Mouse (Mus musculus) embryonic fibroblast, embryonic 13.5 days (primary cell): ENCODE measurements around the gene Stk4.

ENCODE experiments used
- CTCF ChIP-seq: IDR thresholded peaks from 2 replicates; pipeline ENCODE4 v1.5.1; 2011; ENCODE audit warnings: mild to moderate bottlenecking, control low read depth, low read length, moderate library complexity, borderline replicate concordance; ENCODE audit not compliant: insufficient read depth
- POLR2A ChIP-seq: IDR thresholded peaks from 2 replicates; pipeline ENCODE4 v1.6.1; 2011; ENCODE audit warnings: low read depth, mild to moderate bottlenecking, control low read depth, low read length, moderate library complexity

DNA sequence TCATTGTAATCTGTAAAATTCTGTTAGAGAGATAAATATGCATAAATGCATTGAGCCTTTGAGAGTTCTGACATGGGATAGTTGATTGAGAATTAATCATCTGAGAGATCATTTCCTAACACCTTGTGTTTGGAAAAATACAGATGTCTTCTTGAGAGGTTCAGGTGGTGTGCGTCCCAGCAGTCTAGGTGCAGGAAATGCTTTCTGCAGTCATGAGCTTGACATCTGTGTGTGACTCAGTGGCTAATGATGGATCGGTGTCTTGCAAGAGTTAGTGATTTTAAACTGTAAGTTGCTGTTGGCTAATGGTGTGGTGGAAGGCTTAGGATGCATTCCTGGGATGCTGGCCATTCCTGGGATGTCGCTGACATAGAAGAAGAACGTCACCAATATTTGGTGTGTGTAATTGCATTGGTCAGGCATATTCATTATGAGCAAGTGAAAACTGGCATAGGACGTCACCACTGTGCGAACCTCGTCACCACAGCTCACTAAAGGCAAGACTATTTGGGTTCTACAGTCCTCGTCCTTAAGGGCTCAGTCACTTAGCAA is 6.8 kb downstream of the Stk4 start:
- TF ChIP-seq CTCF (no peak), POLR2A (no peak)
